Mouse (Mus musculus) midbrain, embryonic 16.5 days (tissue): ENCODE data around the gene Zfp148. TPM values are rescaled to one million over a fixed set of nuclear protein-coding genes. Genes with fewer than 3 reads are reported as not detected.
A peak's percentile ranks its signal among the peaks of the same experiment; 100 is the strongest.

Experiments used
- ATAC-seq: fragments of 200-750 bp; cut with Nextera tagmentation; 2 replicates; pipeline ENCODE4 v1.8.0; 2017; ENCODE audit warnings: moderate TSS enrichment
- H3K27ac ChIP-seq: fragments of 300-500 bp; sonication (generic); 2 replicates; pipeline ENCODE4 v1.5.1; 2014; ENCODE audit warnings: mild to moderate bottlenecking, low read length, mixed read lengths
- H3K27me3 ChIP-seq: fragments of 300-500 bp; sonication (generic); 2 replicates; pipeline ENCODE4 v1.6.1; 2014; ENCODE audit warnings: low read depth, low read length, mixed read lengths; ENCODE audit not compliant: control insufficient read depth, insufficient read depth
- H3K36me3 ChIP-seq: fragments of 300-500 bp; sonication (generic); 2 replicates; pipeline ENCODE4 v1.6.1; 2014; ENCODE audit warnings: mild to moderate bottlenecking, low read length, moderate library complexity, mixed read lengths; ENCODE audit not compliant: control insufficient read depth, insufficient read depth
- H3K4me1 ChIP-seq: fragments of 300-500 bp; sonication (generic); 2 replicates; pipeline ENCODE4 v1.6.1; 2014; ENCODE audit warnings: mild to moderate bottlenecking, low read length, mixed read lengths; ENCODE audit not compliant: control insufficient read depth, insufficient read depth
- H3K4me2 ChIP-seq: fragments of 300-500 bp; sonication (generic); 2 replicates; pipeline ENCODE4 v1.6.1; 2014; ENCODE audit warnings: mild to moderate bottlenecking, low read length, mixed read lengths
- H3K4me3 ChIP-seq: fragments of 300-500 bp; sonication (generic); 2 replicates; pipeline ENCODE4 v1.5.1; 2014; ENCODE audit warnings: low read depth, mild to moderate bottlenecking, low read length, moderate library complexity, mixed read lengths
- H3K9ac ChIP-seq: fragments of 300-500 bp; sonication (generic); 2 replicates; pipeline ENCODE4 v1.6.1; 2014; ENCODE audit warnings: low read depth, low read length, mixed read lengths
- H3K9me3 ChIP-seq: fragments of 300-500 bp; sonication (generic); replicated peaks from 2 replicates; pipeline ENCODE4 v1.6.1; 2014; ENCODE audit warnings: mild to moderate bottlenecking, low read length, mixed read lengths; ENCODE audit not compliant: control insufficient read depth, poor library complexity, severe bottlenecking
- WGBS: fragments of 180-500 bp; shearing (Covaris S2); extraction: QIAGEN DNeasy Blood & Tissue Kit; methylation state at CpG from one replicate; pipeline ENCODE4 v1.1.7; 2014; 5-methylcytosine and 5-hydroxymethylcytosine counted together
- polyA plus RNA-seq: library from polyadenylated mRNA; unstranded; fragments of >200 nt; fragmentation: Nextera tagmentation; extraction: Ambion mirVana; gene quantifications from 2 replicates; pipeline ENCODE4 v1.2.1, GENCODE M21; 2015

Gene Zfp148
- polyA plus RNA-seq, 1 experiment from 2014 or later: 50.4 TPM

DNA sequence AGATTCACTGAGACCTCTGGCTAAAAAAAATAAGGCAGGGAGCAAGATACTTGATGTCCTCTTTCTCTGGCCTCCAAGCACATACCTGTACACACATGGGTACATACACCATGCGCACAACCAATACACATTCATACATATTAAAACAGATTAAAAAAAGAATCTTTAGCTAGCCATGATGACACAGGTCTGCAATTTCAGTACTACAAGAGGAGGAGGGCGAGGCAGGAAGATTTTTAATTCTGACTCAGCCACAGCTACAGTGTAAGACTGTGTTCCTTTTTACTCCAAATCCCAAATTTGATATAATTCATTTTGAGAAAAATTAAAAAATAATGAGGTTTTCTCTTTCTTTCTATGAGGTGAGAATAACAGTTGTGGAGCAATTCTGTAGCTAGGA, 6.8 kb downstream of the Zfp148 start:
- H3K27me3 ChIP-seq: no peaks in the 10 kb centered on the region
- H3K9me3 ChIP-seq: no peaks in the 10 kb centered on the region
- no peak overlapping the region for H3K4me2 ChIP-seq
- ATAC-seq: no peak
- no peaks in the 10 kb centered on the region for H3K36me3 ChIP-seq
- 96% methylated on average over 2 of the region's 2 CpGs for WGBS
- H3K4me3 ChIP-seq: no peak overlapping the region
- H3K4me1 ChIP-seq: peaks cover 12% of the 10 kb centered on the region
- no peak overlapping the region for H3K9ac ChIP-seq
- H3K27ac ChIP-seq: no peak overlapping the region

DNA sequence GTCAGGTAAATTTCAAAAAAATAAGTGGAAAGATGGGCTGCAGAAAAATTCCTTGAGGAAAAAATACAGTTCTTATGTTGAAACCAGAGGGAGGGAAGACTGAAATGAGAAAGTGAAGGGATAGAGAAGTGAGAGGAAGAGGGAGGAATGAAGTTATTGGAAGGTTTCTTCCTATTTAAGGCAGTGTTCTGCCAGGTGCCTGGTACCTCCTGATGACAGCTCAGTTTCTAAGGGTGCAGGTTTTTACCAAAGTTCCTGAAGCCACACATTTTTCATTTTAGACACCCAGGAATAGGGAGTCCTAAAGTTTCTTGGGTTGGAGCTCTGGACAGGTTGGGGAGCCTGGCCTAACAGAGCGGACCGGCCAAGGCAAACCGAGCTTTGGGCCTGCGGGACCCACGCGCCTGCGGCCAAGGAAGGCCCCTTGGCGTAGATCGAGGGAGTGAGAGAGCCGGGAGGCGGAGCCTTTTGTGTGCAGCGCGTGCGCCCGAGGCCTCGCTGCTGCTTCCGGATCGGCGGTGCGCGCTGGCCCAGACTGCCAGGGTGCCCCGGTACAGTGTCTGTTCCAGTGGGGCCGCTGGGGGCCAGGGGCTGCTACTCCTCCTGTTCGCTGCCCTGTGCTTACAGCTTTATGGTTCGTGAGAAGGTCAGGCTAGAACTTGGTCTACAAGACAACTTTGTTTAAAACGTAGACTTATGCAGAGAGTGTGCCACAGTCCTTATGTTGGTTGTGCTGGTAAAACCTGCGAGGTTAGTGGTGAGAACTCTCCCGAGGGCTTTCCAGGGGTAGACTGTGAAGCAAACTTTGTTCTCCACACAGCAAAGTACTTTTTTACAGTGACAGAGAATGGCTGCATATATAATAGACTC, 19.5 kb downstream of the Zfp148 start:
- H3K9me3 ChIP-seq: no peaks in the 10 kb centered on the region
- no peaks in the 10 kb centered on the region for H3K36me3 ChIP-seq
- peak; percentile 76 for ATAC-seq
- H3K27ac ChIP-seq: peak overlapping the region; percentile 47; the same call in 1 of the 2 replicates
- H3K4me3 ChIP-seq: peak overlapping the region; percentile 45
- peak overlapping the region; percentile 84 for H3K4me2 ChIP-seq
- H3K4me1 ChIP-seq: peaks cover 20% of the 10 kb centered on the region
- H3K9ac ChIP-seq: peak overlapping the region; percentile 66
- WGBS: 1% methylated on average over 28 of the region's 28 CpGs
- H3K27me3 ChIP-seq: no peaks in the 10 kb centered on the region

DNA sequence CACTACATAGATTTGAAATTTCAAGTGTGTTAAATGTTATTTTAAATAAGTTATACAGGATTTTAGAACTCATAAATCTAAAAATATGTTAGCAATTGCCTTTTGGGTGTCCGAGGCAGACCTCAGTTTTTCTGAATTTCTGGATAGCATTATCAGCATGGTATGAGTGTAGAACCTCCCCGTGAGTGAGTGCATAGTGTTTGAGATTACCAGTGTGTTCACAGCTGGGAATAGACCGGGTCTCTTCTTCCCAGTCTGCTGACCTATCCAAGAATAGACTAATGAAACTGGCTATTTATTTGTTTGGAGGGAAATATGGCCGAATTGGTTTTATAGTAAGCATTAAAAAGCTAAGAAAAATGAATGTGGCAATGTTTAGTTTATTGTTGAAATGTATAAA, 20.3 kb downstream of the Zfp148 start:
- Histone ChIP-seq H3K9ac (no peak overlapping the region), H3K27me3 (no peaks in the 10 kb centered on the region), H3K27ac (no peak overlapping the region), H3K4me2 (no peak overlapping the region), H3K4me3 (no peak overlapping the region), H3K9me3 (no peaks in the 10 kb centered on the region), H3K36me3 (no peaks in the 10 kb centered on the region), H3K4me1 (peaks cover 20% of the 10 kb centered on the region)
- WGBS: 57% methylated on average over 4 of the region's 4 CpGs
- no peak for ATAC-seq

DNA sequence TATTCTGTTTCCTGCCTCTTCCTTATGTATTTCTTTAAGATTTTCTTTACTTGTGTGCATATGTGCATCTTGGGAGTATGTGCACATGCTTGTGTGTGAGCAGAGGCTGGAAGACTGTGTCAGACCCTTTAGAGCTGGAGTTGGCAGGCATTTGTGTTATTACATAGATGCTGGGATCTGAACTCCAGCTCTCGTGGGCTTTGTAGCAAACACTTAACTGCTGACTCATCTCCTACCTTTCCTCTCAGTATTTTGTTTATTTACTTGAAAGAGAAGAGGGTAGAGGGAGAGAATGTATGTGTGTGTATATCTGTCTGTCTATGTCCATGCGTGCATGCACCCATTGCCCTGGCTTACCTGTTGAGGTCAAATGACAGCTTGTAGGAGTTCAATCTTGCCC, 22.6 kb downstream of the Zfp148 start:
- WGBS: 84% methylated on average over 2 of the region's 2 CpGs
- no peaks in the 10 kb centered on the region for H3K27me3 ChIP-seq
- no peak overlapping the region for H3K4me2 ChIP-seq
- H3K9ac ChIP-seq: no peak overlapping the region
- no peaks in the 10 kb centered on the region for H3K9me3 ChIP-seq
- no peak for ATAC-seq
- H3K4me1 ChIP-seq: peaks cover 20% of the 10 kb centered on the region
- no peak overlapping the region for H3K27ac ChIP-seq
- no peaks in the 10 kb centered on the region for H3K36me3 ChIP-seq
- H3K4me3 ChIP-seq: no peak overlapping the region

DNA sequence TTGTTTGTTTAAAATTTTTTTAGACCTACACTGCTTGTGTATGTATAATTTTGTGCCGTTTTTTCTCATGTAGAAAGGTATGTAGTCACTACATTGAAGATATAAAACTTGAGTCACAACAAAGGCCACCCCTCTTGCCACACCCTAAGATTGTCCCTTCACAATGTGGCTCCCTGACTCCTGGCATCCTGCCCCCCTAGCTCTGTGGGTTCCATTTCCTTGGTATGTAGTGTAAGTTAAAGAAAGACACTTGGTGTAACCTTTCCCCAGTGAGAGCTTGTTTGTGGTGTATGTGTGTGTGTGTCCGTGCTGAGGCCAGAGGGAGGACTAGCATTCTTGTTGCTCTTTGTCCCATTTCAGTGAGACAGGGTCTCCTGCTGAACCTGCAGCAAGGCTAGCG, 23.4 kb downstream of the Zfp148 start:
- H3K36me3 ChIP-seq: no peaks in the 10 kb centered on the region
- H3K27ac ChIP-seq: no peak overlapping the region
- no peak overlapping the region for H3K9ac ChIP-seq
- no peak overlapping the region for H3K4me2 ChIP-seq
- H3K4me3 ChIP-seq: no peak overlapping the region
- H3K9me3 ChIP-seq: no peaks in the 10 kb centered on the region
- ATAC-seq: no peak
- WGBS: 81% methylated on average over 3 of the region's 3 CpGs
- H3K4me1 ChIP-seq: peaks cover 20% of the 10 kb centered on the region
- H3K27me3 ChIP-seq: no peaks in the 10 kb centered on the region

DNA sequence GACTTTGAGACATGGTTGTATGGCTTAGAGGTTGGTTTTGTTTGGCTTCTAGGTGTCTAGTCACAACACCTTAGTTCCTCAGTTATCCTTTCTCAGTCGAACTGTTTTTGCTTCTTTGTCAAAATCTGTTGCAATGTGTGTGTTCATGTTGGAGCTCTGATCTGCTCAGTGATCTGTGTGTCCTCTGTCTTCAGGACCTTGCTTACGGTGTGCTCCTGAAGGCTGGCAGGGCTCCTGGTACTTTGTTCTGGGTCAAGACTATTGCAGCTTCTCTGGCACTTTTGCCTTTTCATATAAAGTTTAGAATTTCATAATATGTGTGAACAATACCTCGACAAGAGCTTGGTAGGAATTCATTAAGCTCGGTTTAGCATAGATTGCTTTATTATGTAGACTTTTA, 24.9 kb downstream of the Zfp148 start:
- H3K4me3 ChIP-seq: no peak overlapping the region
- H3K36me3 ChIP-seq: no peaks in the 10 kb centered on the region
- WGBS: 74% methylated on average over 4 of the region's 4 CpGs
- H3K9ac ChIP-seq: no peak overlapping the region
- H3K27ac ChIP-seq: no peak overlapping the region
- peaks cover 13% of the 10 kb centered on the region for H3K4me1 ChIP-seq
- no peaks in the 10 kb centered on the region for H3K27me3 ChIP-seq
- H3K4me2 ChIP-seq: no peak overlapping the region
- no peaks in the 10 kb centered on the region for H3K9me3 ChIP-seq
- ATAC-seq: no peak

DNA sequence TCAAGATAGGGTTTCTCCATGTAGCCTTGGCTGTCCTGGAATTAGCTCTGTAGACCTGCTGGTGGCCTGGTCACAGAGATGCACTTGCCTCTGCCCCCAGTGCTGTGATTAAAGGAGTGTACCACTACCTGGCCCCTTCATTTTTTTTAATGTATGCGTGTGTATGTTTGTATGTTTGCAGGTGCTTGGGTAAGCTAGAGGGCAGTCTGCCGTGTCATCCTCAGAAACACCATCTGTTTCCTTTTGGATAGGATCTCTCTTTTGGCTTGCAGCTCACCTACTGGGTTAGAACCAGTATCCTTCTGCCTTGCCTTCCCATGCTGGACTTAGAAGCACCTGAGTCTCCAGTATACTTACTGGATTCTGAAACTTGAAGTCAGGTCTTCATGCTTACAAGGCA, 29.5 kb downstream of the Zfp148 start:
- H3K36me3 ChIP-seq: no peaks in the 10 kb centered on the region
- H3K27ac ChIP-seq: no peak overlapping the region
- H3K9ac ChIP-seq: no peak overlapping the region
- no peak for ATAC-seq
- no peaks in the 10 kb centered on the region for H3K27me3 ChIP-seq
- 86% methylated on average over 2 of the region's 2 CpGs for WGBS
- peaks cover 9% of the 10 kb centered on the region for H3K4me1 ChIP-seq
- no peak overlapping the region for H3K4me2 ChIP-seq
- H3K4me3 ChIP-seq: no peak overlapping the region
- H3K9me3 ChIP-seq: no peaks in the 10 kb centered on the region

DNA sequence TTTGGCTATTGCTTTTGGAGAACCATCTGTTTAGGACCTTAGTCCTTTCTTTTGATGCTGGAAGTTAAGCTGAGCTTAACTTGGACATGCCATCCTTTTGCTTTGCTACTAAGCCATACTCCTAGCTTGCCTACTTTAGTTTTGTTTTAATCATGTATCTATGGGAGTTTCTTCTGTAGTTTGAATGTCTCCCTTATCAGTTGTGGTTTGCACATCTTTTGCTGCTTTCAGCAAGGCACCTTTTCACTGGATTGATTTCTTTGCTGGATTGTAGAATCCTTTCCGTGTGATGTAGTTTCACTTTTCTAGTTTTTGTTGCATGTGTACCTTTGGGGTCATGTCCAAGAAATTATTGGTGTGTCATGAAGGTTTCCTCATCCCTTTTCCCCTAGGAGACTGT, 30.0 kb downstream of the Zfp148 start:
- WGBS: 94% methylated on average over 1 of the region's 1 CpGs
- Histone ChIP-seq H3K27ac (no peak overlapping the region), H3K4me1 (peaks cover 9% of the 10 kb centered on the region), H3K36me3 (no peaks in the 10 kb centered on the region), H3K4me3 (no peak overlapping the region), H3K9me3 (no peaks in the 10 kb centered on the region), H3K4me2 (no peak overlapping the region), H3K9ac (no peak overlapping the region), H3K27me3 (no peaks in the 10 kb centered on the region)
- ATAC-seq: no peak

DNA sequence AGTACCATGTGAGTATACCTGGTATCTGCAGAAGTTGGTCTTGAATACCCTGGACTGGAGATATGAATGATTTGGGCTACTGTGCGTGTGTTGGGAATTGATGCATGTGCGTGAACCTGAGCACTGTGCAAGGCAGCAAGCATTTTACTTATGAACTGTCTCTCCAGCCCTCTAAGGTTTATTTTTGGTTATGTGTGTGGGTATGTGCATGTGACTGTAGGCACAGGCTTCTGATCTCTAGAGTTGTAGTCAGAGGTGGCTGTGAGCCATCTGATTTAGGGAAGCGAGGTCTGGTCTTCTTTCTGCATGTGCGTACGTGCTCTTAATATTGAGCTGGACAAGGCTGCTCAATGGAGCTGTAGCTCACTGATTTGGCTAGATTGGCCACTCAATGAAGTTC, 33.6 kb downstream of the Zfp148 start:
- Histone ChIP-seq H3K4me3 (no peak overlapping the region), H3K9ac (no peak overlapping the region), H3K4me2 (no peak overlapping the region), H3K36me3 (no peaks in the 10 kb centered on the region), H3K27me3 (no peaks in the 10 kb centered on the region), H3K4me1 (peaks cover 9% of the 10 kb centered on the region), H3K9me3 (no peaks in the 10 kb centered on the region), H3K27ac (no peak overlapping the region)
- ATAC-seq: no peak
- WGBS: 92% methylated on average over 5 of the region's 5 CpGs
